Mouse (Mus musculus): ENCODE data around the gene Rab4b. TPM values are rescaled to one million over a fixed set of nuclear protein-coding genes. Genes with fewer than 3 reads are reported as not detected.

The Rab4b gene
- total RNA-seq (2021): 1 to 10 TPM; 6.0 to 6.1 TPM
- long read RNA-seq, experiment 1, partial matches to known transcripts: 0 of 2 reads
- long read RNA-seq, experiment 1, other reads (novel, unspliced or antisense): 0 of 2 reads
- long read RNA-seq, experiment 2, partial matches to known transcripts: 0 of 2 reads
- long read RNA-seq, experiment 2, other reads (novel, unspliced or antisense): 0 of 2 reads

DNA sequence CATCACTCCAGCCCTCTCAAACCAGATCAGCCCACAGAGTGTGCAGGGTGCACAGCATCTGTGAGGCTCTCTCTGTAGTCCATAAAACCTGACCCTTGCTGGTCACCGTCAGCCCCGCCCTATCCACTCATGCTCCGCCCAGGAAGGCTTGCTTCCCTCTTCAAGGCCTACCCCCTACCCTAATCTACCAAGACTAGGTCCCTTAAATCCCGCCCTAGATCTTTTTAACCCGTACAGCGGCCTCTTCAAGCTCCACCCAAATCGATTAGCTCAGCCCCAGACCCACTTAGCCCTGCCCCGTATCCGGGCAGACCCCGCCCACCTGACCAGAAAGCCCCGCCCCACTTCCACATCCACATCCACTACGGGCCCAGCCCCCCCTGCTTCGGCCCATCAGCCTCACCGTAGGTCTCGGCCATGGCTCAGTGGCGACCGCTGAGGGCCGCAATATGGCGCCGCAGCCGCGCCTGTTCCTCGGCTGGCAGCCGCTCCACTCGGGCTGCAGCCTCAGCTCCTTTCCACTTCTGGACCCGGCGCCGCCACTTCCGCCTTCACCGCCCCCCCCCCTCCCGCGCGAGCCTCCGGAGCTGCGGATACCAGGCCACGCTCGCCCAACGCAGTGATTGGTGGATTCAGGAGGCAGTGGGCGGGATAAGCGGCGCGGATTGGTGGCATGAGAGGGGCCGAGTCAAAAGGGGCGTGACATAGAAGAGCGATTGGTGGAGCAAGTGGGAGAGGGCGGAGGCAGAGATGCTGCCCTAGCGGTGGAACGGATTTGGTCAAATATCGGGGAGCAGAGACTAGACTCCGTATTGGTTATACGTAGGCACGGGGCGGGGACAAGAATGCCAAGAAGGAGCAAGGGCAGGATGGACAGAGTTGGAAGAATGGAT lies at the start of gene Rab4b:
Gene Rab4b, minus strand, starts transcription at position 573 of the 893 bp plus-strand sequence.
- peak; percentile 100 for DNase-seq (ENCODE audit: low spot score)

DNA sequence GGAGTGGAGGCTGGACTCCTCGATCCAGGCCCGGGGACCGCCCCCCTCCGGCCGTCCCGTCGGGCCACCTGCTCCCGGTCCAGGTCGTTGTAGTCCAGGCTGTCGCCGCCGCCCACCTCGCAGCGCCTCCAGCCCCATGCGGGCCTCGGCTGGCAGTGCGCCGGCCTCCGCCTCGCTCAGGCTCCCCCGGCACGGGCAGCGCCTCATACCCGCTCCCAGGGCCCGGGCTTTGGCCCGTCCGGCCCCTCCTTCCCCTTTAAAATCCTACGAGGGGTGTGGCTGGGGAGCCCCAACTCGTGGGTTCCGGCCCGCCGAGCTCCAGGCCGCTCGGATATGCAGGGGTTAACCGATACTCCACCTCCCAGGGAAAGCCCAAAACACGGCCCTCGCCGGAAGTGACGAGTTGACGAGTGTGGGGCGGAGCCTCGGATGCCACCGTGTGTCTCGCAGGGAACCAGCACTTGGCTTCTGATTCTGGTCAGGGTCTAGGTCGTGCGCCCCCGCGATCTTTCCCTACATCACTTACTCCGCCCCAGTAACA lies 49.7 kb upstream of the Rab4b start, which contains the start of gene Itpkc:
Gene Itpkc, minus strand, starts transcription at position 381 of the 541 bp plus-strand sequence.
- peak; percentile 90 for DNase-seq (ENCODE audit: low spot score)

DNA sequence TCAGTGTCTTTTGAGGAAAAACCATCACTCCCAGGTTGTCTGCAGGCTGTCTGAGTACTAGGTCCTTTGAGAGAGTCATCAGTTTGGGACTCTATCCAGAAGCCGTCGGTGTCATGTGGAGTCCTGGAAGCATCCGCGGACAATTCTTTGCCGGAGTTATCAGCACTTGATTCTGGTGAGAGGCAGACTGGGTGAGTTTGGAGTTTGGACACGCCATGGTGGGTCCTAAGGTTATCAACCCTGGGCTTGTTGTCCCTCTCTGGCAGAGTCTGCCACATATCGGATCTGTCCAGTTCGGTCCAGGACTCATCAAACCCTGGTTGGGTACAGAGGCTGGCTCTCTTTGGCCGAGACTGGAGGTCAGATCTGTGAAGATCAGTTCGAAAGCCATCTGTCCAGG lies 49.0 kb upstream of the Rab4b start:
- DNase-seq (ENCODE audit: low spot score): peak; percentile 14

DNA sequence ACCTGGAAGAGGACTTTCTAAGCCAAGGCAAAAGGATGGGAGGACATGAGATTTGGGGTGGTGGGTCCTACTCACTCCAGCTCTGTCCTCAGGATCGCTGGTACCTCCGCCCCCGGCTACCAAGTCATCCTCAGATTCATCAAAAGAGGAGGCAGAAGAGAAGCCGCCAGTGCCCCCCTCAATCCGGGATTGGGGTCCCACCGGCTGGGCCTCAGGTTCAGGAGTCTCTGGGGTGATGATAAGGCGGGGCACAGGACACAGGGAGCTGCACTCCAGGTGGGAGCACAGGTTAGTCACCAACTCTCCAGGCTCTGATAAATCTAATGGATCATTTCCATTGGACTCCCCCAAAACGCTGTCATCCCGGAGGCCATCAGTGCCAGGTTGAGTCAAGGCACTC lies 48.6 kb upstream of the Rab4b start:
- DNase-seq (ENCODE audit: low spot score): no peak

DNA sequence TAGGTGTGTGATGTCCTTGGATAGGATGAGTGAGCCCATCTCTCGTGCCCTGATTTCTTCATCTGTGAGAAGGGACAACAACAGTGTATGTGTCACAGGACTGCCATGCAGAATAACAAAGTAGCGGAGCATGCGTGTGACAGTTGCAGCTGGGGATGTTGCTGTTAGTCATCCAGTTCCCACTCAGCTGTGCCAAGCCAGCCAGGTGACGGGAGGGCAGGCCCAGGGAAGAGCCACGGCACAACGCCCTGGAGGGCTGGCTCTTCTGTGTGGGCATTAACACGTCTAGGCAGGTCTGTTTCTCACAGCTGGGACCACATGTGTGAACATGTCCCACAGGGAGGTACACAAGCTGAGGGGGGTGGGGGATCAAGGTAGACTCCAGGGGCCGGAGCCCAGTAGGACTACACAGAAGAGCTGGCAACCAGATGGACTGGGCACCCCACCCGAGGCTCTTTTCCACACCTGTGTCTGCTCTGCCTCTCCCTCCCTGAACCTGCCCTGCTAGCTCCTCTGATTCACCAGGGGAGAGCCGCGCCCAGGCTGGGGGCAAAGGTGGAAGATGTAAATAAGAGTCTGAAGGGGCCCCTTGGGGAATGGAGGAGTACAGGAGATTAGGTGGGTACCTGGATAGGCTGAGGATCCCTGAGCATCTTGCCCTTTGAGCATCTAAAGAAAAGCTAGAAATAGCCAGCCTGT lies 46.3 kb upstream of the Rab4b start:
- DNase-seq (ENCODE audit: low spot score): peak; percentile 31

DNA sequence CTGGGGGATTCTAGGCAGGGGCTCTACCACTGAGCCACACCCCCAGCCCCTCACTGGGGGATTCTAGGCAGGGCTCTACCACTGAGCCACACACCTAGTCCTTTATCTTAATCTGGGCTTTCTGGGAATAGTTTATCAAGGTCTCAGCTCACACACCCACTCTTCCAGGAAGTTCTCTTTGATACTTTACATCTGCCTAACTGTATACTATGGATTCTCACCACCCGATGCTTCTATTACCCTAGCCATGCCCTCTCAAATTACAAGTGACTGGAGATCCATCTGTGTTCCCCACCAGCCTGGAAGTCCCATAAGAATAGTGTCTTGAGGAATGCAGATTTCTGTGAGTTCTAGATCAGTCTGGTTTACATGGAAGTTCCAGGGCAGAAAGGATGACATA lies 43.8 kb upstream of the Rab4b start:
- no peak for DNase-seq (ENCODE audit: low spot score)

DNA sequence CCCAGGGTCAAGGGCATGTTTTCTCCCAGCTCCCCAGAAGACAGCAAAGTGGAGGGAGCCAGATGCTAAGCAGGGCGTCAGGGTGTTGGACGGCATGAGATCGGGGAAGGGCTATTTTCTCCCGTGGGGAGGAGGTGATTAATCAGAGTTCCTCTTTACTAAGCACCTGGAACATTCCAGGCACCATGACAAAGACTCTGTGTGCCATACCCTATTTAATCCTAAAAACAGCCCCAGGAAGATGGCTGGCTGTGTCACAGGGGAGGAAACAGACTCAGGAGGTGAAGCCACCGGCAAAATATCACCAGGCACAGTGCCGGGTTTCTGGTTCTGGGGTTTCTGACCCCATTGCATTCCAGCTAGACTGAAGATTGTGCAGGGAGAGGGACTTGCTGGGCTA lies 43.2 kb upstream of the Rab4b start:
- DNase-seq (ENCODE audit: low spot score): no peak

DNA sequence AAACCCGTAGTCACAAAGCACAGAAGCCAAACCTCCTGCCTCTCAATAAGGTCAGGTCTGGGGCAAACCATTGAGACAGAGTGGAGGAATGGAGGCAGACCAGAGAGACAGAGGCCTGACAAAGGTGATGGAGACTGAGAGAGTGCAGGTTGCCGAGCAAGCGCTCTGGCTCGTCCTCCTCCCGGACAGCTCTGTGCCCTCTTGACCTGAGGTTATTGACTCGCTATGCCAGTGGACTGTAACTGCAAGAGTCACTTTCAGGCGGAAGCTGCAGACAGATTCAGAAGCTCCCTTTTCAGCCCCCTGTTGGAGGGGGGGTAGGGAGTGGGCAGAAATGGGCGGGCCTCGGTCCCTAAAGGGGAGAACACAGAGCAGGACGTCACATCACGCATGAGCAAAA lies 41.2 kb upstream of the Rab4b start:
- no peak for DNase-seq (ENCODE audit: low spot score)

DNA sequence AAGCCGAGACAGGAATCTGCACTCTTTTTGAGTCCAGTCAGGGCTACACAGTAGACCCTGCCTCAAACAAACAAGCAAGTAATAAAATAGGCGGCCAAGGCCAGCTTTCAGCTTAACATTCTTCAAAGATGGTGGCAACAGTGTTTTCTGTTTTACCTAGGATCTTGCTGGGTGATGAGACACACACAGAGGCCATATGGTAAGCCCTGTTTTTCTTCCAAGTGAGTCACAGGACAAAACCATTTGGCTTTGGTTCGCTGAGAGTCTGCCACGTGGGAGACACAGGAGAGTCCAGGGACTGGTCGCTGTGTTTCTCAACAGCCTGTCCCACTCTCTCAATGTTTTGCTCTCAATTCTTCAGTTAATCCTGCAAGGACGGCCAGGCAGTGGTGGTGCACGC lies 39.9 kb upstream of the Rab4b start:
- DNase-seq (ENCODE audit: low spot score): no peak

DNA sequence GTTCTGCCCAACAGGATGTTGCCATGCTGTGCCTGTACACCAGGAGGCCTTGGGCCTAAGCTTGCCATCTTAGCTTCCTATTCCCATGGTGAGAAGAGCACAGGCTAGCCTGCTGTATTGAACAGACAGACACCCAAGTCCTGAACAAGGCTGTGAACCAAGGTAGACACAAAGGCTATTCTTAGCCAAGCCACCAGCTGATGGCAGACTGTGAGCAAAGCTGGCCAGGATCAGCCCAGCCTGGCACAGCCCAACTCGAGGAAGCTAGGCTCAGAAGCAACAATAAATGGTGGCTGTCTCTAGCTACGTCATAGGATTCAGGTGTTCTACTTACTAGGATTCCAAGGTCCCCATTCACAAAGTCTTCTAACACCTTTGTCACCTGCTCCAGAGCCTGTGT lies 33.9 kb upstream of the Rab4b start:
- no peak for DNase-seq (ENCODE audit: low spot score)

DNA sequence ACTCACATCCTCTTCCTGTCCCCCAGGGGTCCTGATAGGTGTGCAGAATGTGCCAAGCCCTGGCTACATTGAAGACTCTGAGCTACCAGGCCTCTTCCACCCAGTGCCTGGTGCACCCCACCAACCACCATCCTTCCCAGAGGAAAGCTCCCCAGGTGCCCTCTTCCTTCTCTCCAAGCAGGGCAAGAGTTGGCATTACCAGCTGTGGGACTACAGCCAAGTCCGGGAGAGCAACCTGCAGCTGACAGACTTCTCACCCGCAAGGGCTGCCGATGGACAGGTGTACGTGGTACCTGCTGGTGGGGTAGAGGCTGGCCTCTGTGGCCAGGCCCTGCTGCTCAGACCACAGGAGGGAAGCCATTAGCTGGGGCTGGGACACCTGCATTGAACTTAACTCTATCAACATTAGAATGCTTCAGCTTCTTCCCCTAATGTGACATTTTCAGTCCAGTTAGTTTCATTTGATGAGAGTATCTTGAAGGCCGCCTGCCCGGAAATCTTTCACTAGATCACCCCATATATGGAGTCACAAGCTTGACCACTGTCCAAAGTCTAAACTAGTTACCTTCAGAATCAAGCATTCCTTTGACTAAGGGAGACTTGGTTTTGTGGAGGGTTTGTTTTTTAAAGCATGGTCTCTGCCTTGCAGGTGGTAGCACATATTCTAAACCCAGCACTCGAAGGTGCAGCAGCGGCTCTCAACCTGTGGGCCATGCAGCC lies 25.2 kb upstream of the Rab4b start:
- DNase-seq (ENCODE audit: low spot score): no peak

DNA sequence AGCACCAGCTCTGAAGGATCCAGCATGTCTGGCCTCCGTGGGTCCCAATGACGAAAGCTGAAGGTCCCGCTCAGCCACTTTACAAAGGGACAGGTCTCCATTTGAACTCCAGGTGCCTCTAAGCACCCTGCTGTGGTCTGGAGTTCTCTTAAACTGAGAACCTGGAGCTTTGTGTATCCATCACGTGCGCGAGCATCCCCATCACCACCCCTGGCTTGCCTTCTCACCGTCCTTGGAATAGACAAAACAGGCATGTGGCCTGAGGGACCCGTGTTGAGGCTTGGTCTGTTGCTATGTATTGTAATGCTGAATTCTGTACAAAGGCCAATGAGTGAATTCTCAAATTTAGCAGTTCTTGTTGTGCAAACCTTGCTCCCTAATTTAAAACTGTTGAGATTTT lies 20.1 kb upstream of the Rab4b start:
- no peak for DNase-seq (ENCODE audit: low spot score)

DNA sequence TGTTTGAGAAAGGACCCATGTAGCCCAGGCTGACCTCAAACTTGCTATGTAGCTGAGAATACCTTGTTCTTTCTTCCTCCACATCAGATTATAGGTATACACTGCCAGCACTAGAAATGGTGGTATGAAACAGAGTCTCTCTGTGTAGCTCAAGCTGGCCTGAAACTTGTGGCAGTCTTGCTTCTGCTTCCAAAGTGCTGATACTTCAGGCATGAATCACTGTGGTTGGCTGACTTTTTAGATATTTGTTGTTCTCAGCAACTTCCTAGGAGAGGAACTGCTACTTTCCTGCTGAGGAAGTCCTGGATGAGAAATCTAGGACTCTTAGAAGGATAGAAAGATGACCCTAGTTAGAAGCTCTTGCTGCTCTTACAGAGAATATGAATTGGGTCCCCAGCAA lies 19.7 kb upstream of the Rab4b start:
- DNase-seq (ENCODE audit: low spot score): no peak

DNA sequence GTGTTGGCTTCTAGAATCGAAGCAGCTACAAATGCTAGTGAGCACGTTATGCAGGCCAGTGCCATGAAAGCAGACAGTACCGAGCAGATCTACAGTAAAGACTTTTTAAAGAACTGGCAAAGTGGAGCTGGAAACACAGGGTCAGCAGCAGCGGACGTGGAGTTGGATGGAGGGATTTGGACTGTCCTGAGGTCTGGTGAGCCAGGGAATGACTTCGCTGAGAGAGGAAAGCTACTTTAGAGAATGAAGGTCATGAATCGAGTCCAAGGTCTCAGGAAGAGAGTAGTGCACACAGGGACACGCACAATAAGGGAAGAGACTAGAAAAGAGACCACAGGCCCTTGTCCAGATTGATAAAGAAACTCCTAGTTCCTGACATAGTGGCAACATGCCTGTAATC lies 18.9 kb upstream of the Rab4b start:
- no peak for DNase-seq (ENCODE audit: low spot score)

DNA sequence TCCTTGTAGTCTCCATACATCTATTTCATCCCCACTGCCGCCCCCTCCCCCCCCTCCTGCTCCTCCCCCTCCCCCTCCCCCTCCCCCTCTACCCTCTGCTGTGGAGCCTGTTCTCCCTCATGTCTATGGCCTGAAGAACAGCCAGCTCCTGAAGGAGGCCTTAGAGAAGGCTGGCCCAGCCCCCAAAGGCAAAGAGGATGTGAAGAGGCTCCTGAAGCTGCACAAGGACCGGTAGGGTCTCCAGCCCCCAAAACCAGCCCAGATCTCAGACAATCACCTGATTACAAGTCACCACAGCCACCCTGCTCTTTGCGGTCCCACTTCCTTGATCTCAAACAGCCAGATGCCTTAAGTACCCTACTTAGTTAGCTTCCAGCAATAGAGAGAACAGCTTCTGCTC lies 18.4 kb upstream of the Rab4b start:
- no peak for DNase-seq (ENCODE audit: low spot score)

DNA sequence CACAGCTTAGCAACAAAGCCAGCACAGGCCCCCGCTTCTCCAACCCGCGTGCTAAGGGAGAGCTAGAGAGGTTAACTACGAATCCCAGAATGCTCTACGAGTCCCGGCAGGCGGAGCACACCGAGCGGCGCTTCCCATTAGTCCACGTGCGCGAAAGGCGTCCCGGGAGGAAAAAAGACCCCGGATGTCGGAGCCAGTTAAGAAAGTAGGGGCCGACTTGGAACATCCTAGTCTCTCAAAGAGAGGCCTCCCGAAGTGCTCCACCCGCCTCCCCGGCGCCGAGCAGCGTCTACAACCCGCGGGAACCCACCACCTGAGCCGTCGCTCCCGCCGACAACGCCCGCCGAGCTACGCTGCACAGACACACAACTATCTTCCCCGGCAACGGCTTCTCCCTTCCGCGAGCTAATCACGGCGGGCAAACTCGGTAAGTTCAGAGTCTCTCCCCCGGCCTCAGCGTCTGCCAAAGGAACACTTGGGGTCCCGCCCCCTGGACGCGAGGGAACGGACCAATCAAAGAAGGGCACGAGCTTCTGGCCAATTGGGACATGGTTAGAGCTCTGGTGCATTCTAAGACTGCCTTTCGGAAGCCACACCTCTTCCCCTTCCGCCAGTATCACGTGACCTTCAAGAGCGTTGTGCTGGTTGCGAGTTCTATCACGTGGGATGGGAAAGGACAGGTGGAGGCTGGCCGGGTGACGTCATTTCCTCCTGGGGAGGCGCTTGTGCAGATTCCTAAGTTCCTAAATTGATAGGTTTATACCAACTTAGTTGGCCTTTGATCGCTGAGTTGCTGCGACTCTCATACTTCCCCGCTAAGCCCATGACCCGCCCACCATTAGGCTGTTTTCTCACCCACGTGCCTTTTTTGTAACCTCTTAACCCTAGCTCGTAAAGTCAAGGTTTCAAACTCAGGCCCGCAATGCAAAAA lies 17.2 kb upstream of the Rab4b start, which contains the start of the genes BC024978 and Snrpa:
Gene BC024978, plus strand, starts transcription at position 101 of the 931 bp plus-strand sequence.
Gene Snrpa, minus strand, starts transcription at position 591 of the 931 bp plus-strand sequence.
- peak; percentile 98 for DNase-seq (ENCODE audit: low spot score)

DNA sequence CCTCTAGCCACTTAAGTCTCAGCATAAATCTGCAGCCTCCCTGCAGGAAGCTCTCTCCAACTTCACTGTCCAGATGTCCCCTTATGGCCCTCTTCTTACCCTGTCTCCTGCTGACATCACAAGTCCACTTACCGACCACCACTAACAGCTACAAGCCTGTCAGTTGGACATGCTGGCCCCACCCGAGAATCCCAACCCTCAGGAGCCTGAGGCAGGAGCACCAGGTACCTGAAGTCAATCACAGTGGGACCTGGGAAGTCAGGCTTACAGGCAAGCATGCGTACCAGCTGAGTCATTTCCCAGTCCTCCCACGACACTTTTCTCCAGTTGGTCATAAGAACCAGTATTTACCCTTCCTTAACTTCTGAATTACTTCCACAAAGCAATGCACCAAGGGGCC lies 15.0 kb upstream of the Rab4b start:
- DNase-seq (ENCODE audit: low spot score): no peak

DNA sequence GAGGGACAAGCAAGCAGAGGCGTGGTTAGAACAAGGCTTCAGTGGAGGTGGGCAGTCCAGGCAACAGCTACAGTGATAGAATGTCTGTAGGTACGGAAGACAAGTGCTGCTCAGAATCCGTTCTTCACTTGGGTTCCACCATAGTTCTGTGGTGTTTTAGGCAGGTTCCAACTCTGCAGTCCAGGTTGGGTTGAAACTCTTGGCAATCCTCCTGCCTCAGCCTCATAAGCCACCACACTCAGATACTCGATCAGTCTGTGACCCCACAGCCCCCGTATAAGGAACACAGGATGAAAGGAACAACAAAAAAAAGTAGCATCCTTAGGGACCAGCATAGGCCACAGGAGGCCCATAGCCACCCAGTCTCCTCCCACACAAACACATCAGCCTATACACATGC lies 13.7 kb upstream of the Rab4b start:
- DNase-seq (ENCODE audit: low spot score): no peak

DNA sequence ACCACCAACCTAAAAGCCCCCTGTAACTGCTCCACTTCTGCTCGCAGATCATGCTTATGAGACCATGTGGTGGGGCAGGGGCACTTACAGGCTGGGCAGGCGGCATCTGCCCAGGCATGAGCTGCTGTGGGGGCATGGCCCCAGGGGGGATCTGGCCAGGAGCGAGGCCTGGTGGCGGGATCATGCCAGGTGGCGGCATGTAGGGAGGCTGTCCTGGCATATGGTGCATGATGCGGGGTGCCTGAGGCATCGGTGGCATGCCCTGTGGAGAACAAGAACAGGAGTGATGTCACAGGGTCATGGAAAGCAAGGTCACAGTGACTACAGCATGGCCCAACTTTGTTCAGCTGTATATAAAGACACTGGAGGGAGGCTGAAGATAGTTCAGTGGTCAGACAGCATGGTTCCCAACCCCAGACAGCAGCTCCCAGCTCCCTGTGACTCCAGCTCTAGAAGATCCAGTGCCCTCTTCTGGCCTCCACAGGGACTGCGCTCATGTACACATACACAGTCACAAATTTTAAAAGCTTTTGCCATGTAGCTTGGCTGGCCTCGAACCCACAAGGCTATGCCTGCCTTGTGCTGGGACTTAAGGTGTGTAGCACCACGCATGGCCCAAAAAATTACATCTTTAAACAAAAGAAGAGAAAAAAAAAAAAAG lies 10.7 kb upstream of the Rab4b start:
- DNase-seq (ENCODE audit: low spot score): no peak

DNA sequence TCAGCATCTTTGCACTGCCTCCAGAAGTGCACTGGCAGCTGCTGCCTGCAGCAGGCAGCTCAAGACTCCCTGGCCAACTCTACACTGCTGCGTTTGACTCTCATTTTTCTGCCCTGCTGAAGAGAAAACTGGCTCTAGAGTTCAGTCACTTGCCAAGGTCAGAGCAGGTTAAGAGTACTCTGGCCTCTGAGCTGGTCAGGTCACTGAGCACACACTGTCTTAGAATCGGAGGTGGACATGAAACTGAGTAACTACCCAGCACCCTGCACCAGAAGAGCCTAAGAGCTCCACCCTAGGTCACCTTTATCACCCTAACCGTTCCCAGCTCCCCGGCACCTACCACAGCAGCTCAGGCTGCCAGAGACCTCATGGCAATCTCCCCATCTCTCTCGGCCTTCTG lies 7.3 kb upstream of the Rab4b start:
- DNase-seq (ENCODE audit: low spot score): no peak

All from gastrocnemius, adult 18-20 months (tissue).